In the genomic region with DNA sequence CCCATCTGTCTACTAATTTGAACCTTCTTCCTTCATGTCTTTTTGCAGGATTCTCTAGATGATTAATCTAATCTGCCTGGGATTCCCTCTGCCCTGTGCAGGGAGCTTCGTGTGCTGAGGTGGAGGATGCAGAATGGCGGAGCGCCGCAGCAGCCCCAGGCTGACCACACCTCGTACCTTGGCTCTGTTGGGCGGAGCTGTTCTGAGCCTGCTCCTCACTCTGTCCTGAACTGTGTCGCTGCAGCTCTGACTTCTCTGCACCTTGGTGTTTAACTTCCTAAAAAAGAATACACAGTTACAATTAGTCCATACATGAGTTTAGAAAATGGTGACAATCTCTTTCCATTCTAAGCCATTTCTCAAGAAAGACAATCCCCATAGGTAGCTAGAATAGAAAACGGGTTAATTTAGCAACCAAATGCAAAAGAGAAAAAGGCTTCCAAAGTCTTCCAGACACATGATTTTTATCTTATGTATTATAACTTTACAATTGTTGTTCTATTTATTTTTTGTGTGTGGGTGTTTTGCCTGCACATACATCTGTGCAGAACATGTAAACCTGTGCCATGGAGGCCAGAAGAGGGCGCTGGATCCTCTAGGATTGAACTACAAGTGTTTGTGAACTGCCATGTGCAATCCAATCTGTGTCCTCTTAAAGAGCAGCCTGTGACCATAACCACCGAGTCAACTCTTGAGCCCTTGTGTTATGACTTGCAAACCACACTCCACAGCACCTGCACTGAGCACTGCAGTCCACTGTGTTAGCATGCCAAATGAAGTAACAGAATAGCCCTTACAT, we compare ENCODE assay signal across 9 mouse cellular contexts. TPM values are rescaled to one million over a fixed set of nuclear protein-coding genes. Genes with fewer than 3 reads are reported as not detected.
A peak's percentile ranks its signal among the peaks of the same experiment; 100 is the strongest.
DNase-seq lines count a peak whose midpoint lies in the region; ATAC-seq and TF ChIP-seq lines count a peak whose summit lies in the region.
"Had no signal": no experiment of that assay in that cellular context is flagged by ENCODE, and none has a peak within 500 bp of the region (broad histone marks: within the 10 kb centered on the region; RNA-seq: fewer than 3 reads in every experiment).

No protein-coding gene starts in this region.

- no peak for ATAC-seq in intestine, postnatal 0 days
- no peak for ATAC-seq in intestine, embryonic 15.5 days

- no peak overlapping the region for H3K4me2 ChIP-seq in intestine, postnatal 0 days (replicated peaks; ENCODE audit: low read depth)
- no peak overlapping the region for H3K4me2 ChIP-seq in intestine, embryonic 15.5 days (replicated peaks)
- H3K4me2 ChIP-seq: liver, embryonic 13.5 days had no signal

- no peak for TF ChIP-seq EP300 in MEL (IDR thresholded peaks at IDR 0.05; ENCODE audit: low read depth in 1 of 2, low read length in 2 of 2)

- DNase-seq in MEL (ENCODE audit: low read depth, low spot score), result peak; percentile 72
- peak; percentile 71 for DNase-seq in cerebellum, adult 8-10 months
- DNase-seq in gastrocnemius, adult 8-10 months (ENCODE audit: low spot score in 2 of 2), result peak; percentile 63 to 64
- peak; percentile 66 to 73 for DNase-seq in layer of hippocampus, adult 8-10 months (ENCODE audit: low spot score in 2 of 2)
- DNase-seq in lung, postnatal 4 days, result peak; percentile 61 to 78
- peak; percentile 78 for DNase-seq in thymus, postnatal 25 days
- DNase-seq: liver, embryonic 13.5 days had no signal

- H3K27me3 ChIP-seq in intestine, postnatal 0 days (replicated peaks; ENCODE audit: control insufficient read depth, insufficient read depth, low read length), result no peaks in the 10 kb centered on the region
- H3K27me3 ChIP-seq in intestine, embryonic 15.5 days (replicated peaks), result no peaks in the 10 kb centered on the region
- H3K27me3 ChIP-seq in MEL (ENCODE audit: control insufficient read depth in 1 of 2, insufficient read depth in 2 of 2, low read length in 2 of 2), result no peaks in the 10 kb centered on the region
- H3K27me3 ChIP-seq: liver, embryonic 13.5 days had no signal

- no peak overlapping the region for H3K4me3 ChIP-seq in intestine, postnatal 0 days (ENCODE audit: low read depth, low read length)
- no peak overlapping the region for H3K4me3 ChIP-seq in intestine, embryonic 15.5 days (replicated peaks)
- H3K4me3 ChIP-seq in MEL (ENCODE audit: control insufficient read depth in 1 of 2, insufficient read depth in 1 of 2, low read depth in 2 of 2, low read length in 2 of 2), result no peak overlapping the region
- H3K4me3 ChIP-seq: liver, embryonic 13.5 days had no signal

- no peak overlapping the region for H3K9ac ChIP-seq in intestine, postnatal 0 days (ENCODE audit: low read depth, low read length)
- no peak overlapping the region for H3K9ac ChIP-seq in intestine, embryonic 15.5 days
- H3K9ac ChIP-seq in MEL (ENCODE audit: control insufficient read depth, low read depth, low read length, poor library complexity, severe bottlenecking), result no peak overlapping the region
- H3K9ac ChIP-seq: liver, embryonic 13.5 days had no signal

- H3K36me3 ChIP-seq in intestine, postnatal 0 days (ENCODE audit: control insufficient read depth, insufficient read depth), result peaks cover 63% of the 10 kb centered on the region
- peaks cover 15% of the 10 kb centered on the region; the same call in 1 of the 2 replicates for H3K36me3 ChIP-seq in intestine, embryonic 15.5 days
- peaks cover 0 to 1% of the 10 kb centered on the region in 2 experiments; a peak in 1 of 4 replicates for H3K36me3 ChIP-seq in MEL (ENCODE audit: control insufficient read depth in 1 of 2, insufficient read depth in 2 of 2, low read length in 2 of 2)

- peak; percentile 79 for TF ChIP-seq CTCF in intestine, postnatal 0 days (IDR thresholded peaks at IDR 0.05; ENCODE audit: low read depth)
- TF ChIP-seq CTCF in MEL (IDR thresholded peaks at IDR 0.05 in 2 of 3, conservative IDR thresholded peaks at IDR 0.05 in 1 of 3; ENCODE audit: control insufficient read depth in 1 of 3, insufficient read depth in 1 of 3, low read depth in 2 of 3, low read length in 3 of 3, poor library complexity in 1 of 3, severe bottlenecking in 1 of 3), result peak; percentile 50 to 76 (median 61)

- H3K9me3 ChIP-seq in intestine, postnatal 0 days (ENCODE audit: control insufficient read depth), result no peaks in the 10 kb centered on the region
- no peaks in the 10 kb centered on the region for H3K9me3 ChIP-seq in intestine, embryonic 15.5 days
- H3K9me3 ChIP-seq in MEL (replicated peaks; ENCODE audit: insufficient read depth, low read length), result no peaks in the 10 kb centered on the region
- H3K9me3 ChIP-seq: liver, embryonic 13.5 days had no signal

- no peaks in the 10 kb centered on the region for H3K4me1 ChIP-seq in intestine, postnatal 0 days (replicated peaks; ENCODE audit: control insufficient read depth, insufficient read depth, low read length)
- no peaks in the 10 kb centered on the region for H3K4me1 ChIP-seq in intestine, embryonic 15.5 days (replicated peaks)
- H3K4me1 ChIP-seq in MEL (ENCODE audit: control insufficient read depth in 1 of 2, insufficient read depth in 2 of 2, low read length in 2 of 2), result no peaks in the 10 kb centered on the region
- H3K4me1 ChIP-seq: liver, embryonic 13.5 days had no signal

- H3K79me2 ChIP-seq in MEL (ENCODE audit: control insufficient read depth, insufficient read depth, low read length, poor library complexity), result no peaks in the 10 kb centered on the region

- no peak overlapping the region for H3K27ac ChIP-seq in intestine, postnatal 0 days (ENCODE audit: low read depth, low read length)
- no peak overlapping the region for H3K27ac ChIP-seq in intestine, embryonic 15.5 days
- H3K27ac ChIP-seq in MEL (ENCODE audit: control insufficient read depth, low read depth, low read length), result no peak overlapping the region
- H3K27ac ChIP-seq: liver, embryonic 13.5 days had no signal

- no peak for TF ChIP-seq POLR2A in MEL (IDR thresholded peaks at IDR 0.05; ENCODE audit: control insufficient read depth in 1 of 2, insufficient read depth in 1 of 2, low read depth in 1 of 2, low read length in 2 of 2, poor library complexity in 1 of 2)

- WGBS in intestine, postnatal 0 days, result 79% methylated on average over 10 of the region's 10 CpGs
- WGBS in intestine, embryonic 15.5 days, result 78% methylated on average over 10 of the region's 10 CpGs

- TF ChIP-seq RAD21 in MEL (IDR thresholded peaks at IDR 0.05; ENCODE audit: low read depth, low read length), result peak; percentile 76

TF ChIP-seq in MEL, 35 proteins besides CTCF, POLR2A, EP300 and RAD21:
- TF ChIP-seq MYC (IDR thresholded peaks at IDR 0.05; ENCODE audit: low read depth, low read length) (peak; percentile 47; the same call in 1 of the 2 replicates), SMC3 (IDR thresholded peaks at IDR 0.05; ENCODE audit: low read depth, low read length) (peak; percentile 70), ZC3H11A (IDR thresholded peaks at IDR 0.05; ENCODE audit: low read depth, low read length) (peak; percentile 37; the same call in 1 of the 2 replicates), E2F4 (IDR thresholded peaks at IDR 0.05; ENCODE audit: borderline replicate concordance, low read depth, low read length) (no peak), KAT2A (conservative IDR thresholded peaks at IDR 0.05; ENCODE audit: low read depth, low read length) (no peak)

RNA-seq across cellular contexts. Expression of a gene that starts 53.1 kb away (rescaled TPM):
- 1.9 and 2.1 TPM in 2 replicates for polyA plus RNA-seq in intestine, postnatal 0 days (2015; fragmentation: Nextera tagmentation; extraction: Ambion mirVana)
- 3.5 and 3.9 TPM in 2 replicates for polyA plus RNA-seq in intestine, embryonic 15.5 days (2015; fragmentation: Nextera tagmentation; extraction: Ambion mirVana)
- total RNA-seq in MEL (2012; rRNA removed), result 5.9 and 6.2 TPM in 2 replicates
- polyA plus RNA-seq in MEL (2012; ENCODE audit: insufficient read depth in 1 of 2, insufficient read length in 2 of 2, low read depth in 1 of 2, low replicate concordance in 2 of 2, missing spikeins in 1 of 2), result 1 to 10 TPM in 1 of 2 experiments, not detected in 1; 7.2 TPM
- total RNA-seq in gastrocnemius, adult 8-10 months (2022), result 1 to 10 TPM; 5.3 to 6.3 (median 5.5) TPM
- 10 to 100 TPM; 27.7 to 34.0 (median 29.0) TPM for total RNA-seq in layer of hippocampus, adult 8-10 months (2022)
